Mouse (Mus musculus) left cerebral cortex, postnatal 36 days (tissue): ENCODE results near the gene Ubap1. TPM values are rescaled to one million over a fixed set of nuclear protein-coding genes. Genes with fewer than 3 reads are reported as not detected.

ENCODE experiments used
- DNase-seq, 2 experiments: peaks; one replicate each; pipeline ENCODE4 v3.0.0; 2021 to 2022; ENCODE audit warnings: low spot score in 2 of 2, mixed read lengths in 1 of 2
- intact Hi-C: fragments of 180-260 bp; cut with DNase I; formaldehyde crosslinking; loops from one replicate; pipeline ENCODE4 v1.15.1; 2025
- total RNA-seq, 2 experiments: library from RNA; stranded (reverse); gene quantifications; 2 replicates each; pipeline ENCODE4 v1.2.3; 2021

Ubap1 gene
- total RNA-seq, result 10 to 100 TPM; 50.0 to 53.9 TPM

- peak; percentile 88 to 90 for DNase-seq
- intact Hi-C loops, result loop anchor here (2.0 to 5.0 kb wide), 2 partner anchors 34 to 44 kb away; partner anchors contain the start of gene Dcaf12
These were observed at the start of gene Ubap1 for GRCm38 (mm10) chr4:41348584-41349198. Gene Ubap1, plus strand, starts transcription at chr4:41348996.

- DNase-seq, result no peak
- intact Hi-C loops, result no loop called here
These were observed 45.1 kb upstream of the Ubap1 start for GRCm38 (mm10) chr4:41303671-41304070.

- no peak for DNase-seq
These were observed 44.5 kb upstream of the Ubap1 start for GRCm38 (mm10) chr4:41304302-41304701.

GRCm38 (mm10) chr4:41307406-41307805, 41.4 kb upstream of the Ubap1 start:
- no peak for DNase-seq

More at GRCm38 (mm10) chr4:41304302-41304701, 44.5 kb upstream of the Ubap1 start:
- intact Hi-C loops, result no loop called here

GRCm38 (mm10) chr4:41310567-41311563, 37.9 kb upstream of the Ubap1 start:
- intact Hi-C loops, result loop anchor here (5.0 kb wide), 1 partner anchor 81 kb away; no protein-coding TSS in a partner anchor
- DNase-seq, result no peak

More at GRCm38 (mm10) chr4:41307406-41307805, 41.4 kb upstream of the Ubap1 start:
- intact Hi-C loops, result no loop called here

GRCm38 (mm10) chr4:41313722-41314121, 35.1 kb upstream of the Ubap1 start:
- no peak for DNase-seq
- intact Hi-C loops, result loop anchor here (2.0 to 5.0 kb wide), 2 partner anchors 35 to 79 kb away; partner anchors contain the start of gene Ubap1

GRCm38 (mm10) chr4:41314141-41315129, 34.4 kb upstream of the Ubap1 start, which contains the start of gene Dcaf12:
Gene Dcaf12, minus strand, starts transcription at chr4:41314889.
- intact Hi-C loops, result loop anchor here (2.0 to 5.0 kb wide), 2 partner anchors 34 to 78 kb away; partner anchors contain the start of gene Ubap1
- DNase-seq, result peak; percentile 93 to 95

GRCm38 (mm10) chr4:41315173-41315572, 33.6 kb upstream of the Ubap1 start:
- intact Hi-C loops, result loop anchor here (2.0 kb wide), 1 partner anchor 34 kb away; the partner anchor contains the start of gene Ubap1
- DNase-seq, result no peak

GRCm38 (mm10) chr4:41318267-41318666, 30.5 kb upstream of the Ubap1 start:
- no peak for DNase-seq
- intact Hi-C loops, result no loop called here

- intact Hi-C loops, result no loop called here
- no peak for DNase-seq
These were observed 27.8 kb upstream of the Ubap1 start for GRCm38 (mm10) chr4:41320971-41321370.

- intact Hi-C loops, result no loop called here
- DNase-seq, result no peak
These were observed 21.9 kb upstream of the Ubap1 start for GRCm38 (mm10) chr4:41326876-41327275.

GRCm38 (mm10) chr4:41329481-41329880, 19.3 kb upstream of the Ubap1 start:
- DNase-seq, result no peak
- intact Hi-C loops, result no loop called here

- intact Hi-C loops, result no loop called here
These were observed 17.7 kb upstream of the Ubap1 start for GRCm38 (mm10) chr4:41331085-41331484.

GRCm38 (mm10) chr4:41331698-41332421, 16.9 kb upstream of the Ubap1 start:
- DNase-seq, result no peak
- intact Hi-C loops, result no loop called here

More at GRCm38 (mm10) chr4:41331085-41331484, 17.7 kb upstream of the Ubap1 start:
- no peak for DNase-seq

GRCm38 (mm10) chr4:41336546-41336945, 12.2 kb upstream of the Ubap1 start:
- intact Hi-C loops, result no loop called here
- no peak for DNase-seq

- no peak for DNase-seq
- intact Hi-C loops, result no loop called here
These were observed 7.8 kb upstream of the Ubap1 start for GRCm38 (mm10) chr4:41340912-41341550.

GRCm38 (mm10) chr4:41346011-41346410, 2.8 kb upstream of the Ubap1 start:
- intact Hi-C loops, result loop anchor here (5.0 kb wide), 1 partner anchor 46 kb away; no protein-coding TSS in a partner anchor
- no peak for DNase-seq

- DNase-seq, result no peak
- intact Hi-C loops, result loop anchor here (2.0 to 5.0 kb wide), 2 partner anchors 33 to 44 kb away; partner anchors contain the start of gene Dcaf12
These were observed 957 bp upstream of the Ubap1 start for GRCm38 (mm10) chr4:41347839-41348238.
